Mouse (Mus musculus): ENCODE measurements at regions not wholly inside any gene's neighbourhood (a gene's known extent, or its start where the extent isn't known, plus 50 kb on each side); places are given as distances from the start of the nearest gene placed in this dataset.

- DNase-seq (ENCODE audit: low spot score in 2 of 2) = no peak
Measured at GRCm38 (mm10) chr17:48592457-48592856, 137.8 kb downstream of the Unc5cl start.

DNA sequence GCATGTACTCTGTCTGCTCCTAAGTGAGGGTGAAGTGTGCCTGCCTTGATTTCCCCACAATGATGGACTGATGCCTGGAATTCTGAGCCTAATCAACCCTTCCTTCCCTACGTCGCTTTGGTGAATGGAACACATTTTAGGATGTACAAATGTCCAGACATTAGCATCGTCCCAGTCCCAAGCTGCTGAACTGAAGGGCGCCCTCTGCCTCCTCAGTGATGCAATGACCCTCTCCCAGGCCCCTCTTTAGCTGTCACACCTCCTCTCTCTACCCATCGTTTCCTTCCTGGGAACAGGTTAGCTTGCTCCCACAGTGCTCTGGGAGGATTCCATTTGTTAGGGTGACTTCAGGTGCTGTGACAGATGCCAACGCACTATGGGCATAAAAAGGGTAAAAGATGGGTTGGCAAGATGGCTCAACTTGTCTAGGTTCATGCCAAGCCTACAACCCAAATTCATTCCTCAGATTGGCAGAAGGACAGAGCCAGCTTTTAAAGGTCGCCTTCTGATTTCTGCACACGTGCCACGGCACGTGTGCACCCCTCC, 140.8 kb downstream of the Unc5cl start:
- no peak for DNase-seq (ENCODE audit: low spot score in 2 of 2)

DNA sequence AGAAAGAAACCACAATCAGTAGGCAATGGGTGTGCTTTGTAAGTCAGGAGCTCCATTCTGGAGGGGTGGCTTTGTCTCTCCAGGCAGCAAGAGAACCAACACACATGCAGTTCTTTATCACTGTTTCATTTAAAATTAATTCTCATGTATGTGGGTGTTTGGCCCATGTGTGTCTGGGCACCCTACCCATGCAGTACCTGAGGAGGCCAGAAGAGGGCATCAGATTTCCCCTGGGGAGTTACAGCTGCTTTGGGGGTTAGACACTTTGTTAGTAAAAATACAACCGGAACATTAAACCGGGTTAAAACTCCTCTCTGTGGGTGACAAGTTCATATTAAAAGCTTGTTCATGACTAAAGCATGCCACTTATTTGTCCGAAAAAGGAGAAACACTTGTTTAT, 141.7 kb downstream of the Unc5cl start:
- DNase-seq (ENCODE audit: low spot score in 2 of 2) = no peak

DNA sequence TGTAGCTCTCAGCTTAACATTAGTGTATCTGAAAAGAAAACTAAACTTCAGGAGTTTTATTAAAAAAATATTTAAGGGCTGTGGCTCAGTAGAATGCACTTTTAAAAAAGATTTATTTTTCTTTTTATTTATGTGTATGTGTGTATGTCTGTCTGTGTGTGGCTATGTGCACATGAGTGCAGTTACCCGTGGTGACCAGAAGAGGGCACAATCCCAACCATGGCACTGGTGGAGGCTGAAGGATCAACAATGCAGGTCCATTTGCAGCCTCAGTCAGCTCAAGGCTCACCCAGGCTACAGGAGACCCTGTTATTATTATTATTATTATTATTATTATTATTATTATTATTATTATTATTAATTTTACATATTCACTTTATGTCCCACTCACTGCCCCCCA, 142.6 kb downstream of the Unc5cl start:
- no peak for DNase-seq (ENCODE audit: low spot score in 2 of 2)

DNA sequence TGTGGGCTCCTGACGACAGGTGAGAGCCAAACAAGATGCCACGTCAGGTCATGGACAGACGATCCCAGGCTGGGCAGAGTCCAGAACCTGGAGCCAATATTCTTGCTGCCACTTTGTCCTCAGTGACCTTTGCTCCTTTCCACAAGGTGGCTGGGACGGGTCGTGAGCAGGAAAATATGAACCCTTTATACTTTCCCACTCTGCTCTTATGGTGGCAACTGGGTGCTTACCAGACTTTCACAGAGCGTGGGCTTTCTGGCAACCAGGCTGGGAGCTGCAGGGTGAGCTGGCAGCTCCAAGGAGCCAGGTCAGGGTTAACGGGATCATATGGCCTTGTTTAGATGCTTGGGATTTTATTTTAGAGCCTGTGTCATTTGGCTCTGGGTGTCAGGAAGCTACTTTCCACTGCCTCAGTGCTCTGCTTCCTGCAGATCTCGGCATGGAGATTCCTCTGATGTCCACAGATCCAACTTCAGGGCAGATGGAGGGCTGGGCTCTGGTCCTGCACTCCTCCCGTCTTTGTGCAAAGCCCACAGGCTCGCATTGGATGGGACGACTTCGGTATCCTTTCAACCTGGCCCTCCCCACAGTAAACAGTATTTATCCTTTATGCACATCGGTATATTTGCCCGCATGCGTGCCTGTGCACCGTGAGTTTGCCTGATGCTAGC, 143.9 kb downstream of the Unc5cl start:
- DNase-seq (ENCODE audit: low spot score in 2 of 2) = peak in 1 of 2 experiments; percentile 40

DNA sequence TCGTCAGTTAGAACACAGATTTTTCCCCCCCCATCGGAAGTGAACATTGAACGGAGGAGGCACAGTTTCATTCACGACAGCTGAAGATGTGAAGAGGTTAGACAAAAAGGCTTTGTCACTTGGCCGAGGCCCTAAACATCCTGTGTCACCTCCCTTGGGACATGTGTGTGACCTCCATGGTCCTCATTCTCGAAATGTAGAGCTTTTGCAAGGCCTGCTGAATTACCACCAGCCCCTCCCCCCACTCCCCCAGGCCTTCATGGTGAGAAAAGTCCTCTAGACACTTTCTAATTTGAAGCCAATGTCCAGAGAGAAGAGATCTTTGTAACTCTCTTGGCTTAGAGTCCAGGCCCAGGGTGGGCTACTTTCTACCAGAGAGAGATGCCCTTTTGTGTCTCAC, 145.5 kb downstream of the Unc5cl start:
- no peak for DNase-seq (ENCODE audit: low spot score in 2 of 2)

DNA sequence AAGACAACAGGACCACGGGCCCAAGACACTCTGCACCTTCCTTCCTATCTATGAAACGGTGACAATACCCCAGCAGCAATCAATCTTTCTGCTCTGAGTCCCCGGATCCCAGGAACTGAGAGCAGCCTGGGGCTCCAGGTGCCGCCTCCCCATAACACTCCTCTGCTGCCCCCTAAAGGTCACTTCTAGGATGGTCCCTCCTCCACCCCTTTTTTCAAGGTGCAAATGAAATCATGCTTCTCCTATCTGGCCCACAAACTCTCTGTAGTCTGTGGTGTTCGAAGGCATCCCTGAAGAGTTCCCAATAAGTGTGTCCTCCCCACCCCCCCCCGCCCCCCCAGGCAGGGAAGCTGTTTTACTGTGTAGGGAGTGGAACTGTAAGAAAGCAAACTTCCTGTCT, 147.9 kb downstream of the Unc5cl start:
- no peak for DNase-seq (ENCODE audit: low spot score in 2 of 2)

GRCm38 (mm10) chr17:48606767-48607166, 152.1 kb downstream of the Unc5cl start:
- no peak for DNase-seq (ENCODE audit: low spot score in 2 of 2)

- DNase-seq (ENCODE audit: low spot score in 2 of 2) = no peak
Measured at GRCm38 (mm10) chr17:48608315-48608714, 153.6 kb downstream of the Unc5cl start.

- no peak for DNase-seq (ENCODE audit: low spot score in 2 of 2)
Measured at GRCm38 (mm10) chr17:48610107-48610506, 155.4 kb downstream of the Unc5cl start.

GRCm38 (mm10) chr17:48610806-48611205, 156.1 kb downstream of the Unc5cl start:
- no peak for DNase-seq (ENCODE audit: low spot score in 2 of 2)

- no peak for DNase-seq (ENCODE audit: low spot score in 2 of 2)
Measured at GRCm38 (mm10) chr17:48613491-48613890, 158.8 kb downstream of the Unc5cl start.

- no peak for DNase-seq (ENCODE audit: low spot score in 2 of 2)
Measured at GRCm38 (mm10) chr17:48615248-48615647, 160.5 kb downstream of the Unc5cl start.

- no peak for DNase-seq (ENCODE audit: low spot score in 2 of 2)
Measured at GRCm38 (mm10) chr17:48616205-48616604, 161.5 kb downstream of the Unc5cl start.

DNA sequence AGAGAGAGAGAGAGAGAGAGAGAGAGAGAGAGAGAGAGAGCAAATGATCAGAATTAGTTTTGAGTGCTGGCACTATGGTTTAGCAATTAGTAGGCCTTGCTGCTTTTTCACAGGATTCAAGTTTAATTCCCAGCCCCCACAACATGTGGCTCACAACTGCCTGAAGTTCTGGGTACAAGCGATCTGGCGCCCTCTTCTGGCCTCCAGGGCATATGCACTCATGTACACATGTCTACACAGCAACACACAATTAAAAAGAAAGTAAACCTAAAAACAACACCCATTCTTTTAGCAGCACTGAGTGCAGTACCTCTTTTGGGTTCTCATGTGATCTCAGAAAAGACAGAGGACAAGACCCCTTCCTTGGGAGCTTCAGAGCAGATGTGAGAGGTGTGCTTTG, 166.2 kb downstream of the Unc5cl start:
- no peak for DNase-seq (ENCODE audit: low spot score in 2 of 2)

DNA sequence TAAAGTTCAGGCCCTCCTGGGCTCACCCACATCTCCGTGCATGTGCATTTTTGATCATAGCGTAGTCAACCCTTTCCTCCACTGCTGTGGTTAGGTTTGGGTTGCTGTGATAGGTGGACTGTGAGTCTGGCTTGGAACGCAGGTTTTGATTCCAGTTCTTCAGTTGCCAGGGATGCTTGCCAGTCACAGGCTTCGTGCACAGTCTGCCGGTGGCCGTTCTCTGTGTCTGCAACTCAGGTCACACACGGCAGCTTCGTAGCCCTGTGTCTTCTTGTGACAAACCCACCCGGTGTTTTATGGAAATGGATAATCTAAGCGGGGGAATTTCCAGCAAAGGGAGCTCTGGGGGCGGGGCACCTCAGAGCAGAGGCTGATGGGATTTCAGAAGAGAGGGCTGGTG, 167.0 kb downstream of the Unc5cl start:
- no peak for DNase-seq (ENCODE audit: low spot score in 2 of 2)

GRCm38 (mm10) chr17:48624937-48625336, 170.2 kb downstream of the Unc5cl start:
- DNase-seq (ENCODE audit: low spot score in 2 of 2) = no peak

GRCm38 (mm10) chr17:48625971-48626370, 171.3 kb downstream of the Unc5cl start:
- DNase-seq (ENCODE audit: low spot score in 2 of 2) = no peak

DNA sequence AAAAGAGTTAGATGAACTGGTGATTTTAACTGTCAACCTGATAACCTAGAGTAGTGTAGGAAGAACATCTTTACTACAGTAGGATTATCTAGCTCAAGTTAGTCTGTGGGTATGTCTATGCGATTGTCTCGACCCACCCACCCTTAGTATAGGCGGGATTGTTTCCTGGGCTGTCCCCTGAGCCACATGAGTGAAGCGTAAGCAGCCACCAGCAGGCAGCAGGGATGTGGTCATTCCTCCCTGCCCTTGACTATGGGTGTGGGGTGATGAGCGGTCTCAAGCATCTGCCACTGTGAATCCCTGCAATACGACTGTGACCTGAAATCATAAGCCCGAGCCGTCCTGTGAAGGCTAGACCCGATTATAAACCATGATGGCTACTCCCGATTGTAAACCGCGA, 184.9 kb downstream of the Unc5cl start:
- DNase-seq (ENCODE audit: low spot score in 2 of 2) = no peak

GRCm38 (mm10) chr17:48643533-48644019, 188.9 kb downstream of the Unc5cl start:
- DNase-seq (ENCODE audit: low spot score in 2 of 2) = no peak

GRCm38 (mm10) chr17:48645056-48645455, 190.4 kb downstream of the Unc5cl start:
- DNase-seq (ENCODE audit: low spot score in 2 of 2) = no peak

DNA sequence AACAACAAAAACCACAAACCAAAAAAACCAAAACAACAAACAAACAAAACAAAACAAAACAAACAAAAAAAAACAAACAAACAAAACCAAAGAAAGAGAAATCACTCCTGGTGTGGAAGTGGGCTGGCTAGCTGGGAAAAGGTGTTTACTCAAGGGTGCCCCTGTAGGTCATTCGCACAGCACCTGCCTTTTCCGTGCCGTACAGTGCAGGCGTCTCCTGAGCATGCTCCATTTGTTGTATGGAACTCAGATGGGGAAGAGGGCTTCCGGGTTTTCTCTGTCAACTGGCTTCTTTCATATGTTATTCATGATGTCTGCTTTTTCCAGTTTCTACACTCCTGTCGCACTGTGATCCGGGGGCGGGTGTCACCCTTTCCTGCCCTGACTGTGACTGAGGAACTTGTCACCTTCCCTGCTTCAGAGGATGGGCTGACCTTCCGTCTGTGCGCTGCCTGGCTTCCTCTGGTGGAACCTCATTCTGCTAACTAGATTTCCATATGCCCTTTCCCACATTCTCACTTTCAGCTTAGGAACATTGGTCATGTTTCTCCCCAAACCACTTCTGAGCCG, 192.0 kb downstream of the Unc5cl start:
- DNase-seq (ENCODE audit: low spot score in 2 of 2) = no peak

GRCm38 (mm10) chr17:48647431-48647830, 192.7 kb downstream of the Unc5cl start:
- no peak for DNase-seq (ENCODE audit: low spot score in 2 of 2)

Measured in gastrocnemius, adult 8-10 months (tissue).